Mouse (Mus musculus) stomach, embryonic 14.5 days (tissue): ENCODE measurements around the gene Scn1b. TPM values are rescaled to one million over a fixed set of nuclear protein-coding genes. Genes with fewer than 3 reads are reported as not detected.

Experiments used
- ATAC-seq: fragments of 200-750 bp; cut with Nextera tagmentation; 2 replicates; pipeline ENCODE4 v1.8.0; 2017; ENCODE audit warnings: low read depth, moderate TSS enrichment; ENCODE audit not compliant: insufficient number of reproducible peaks, insufficient read depth, low FRiP score
- H3K27ac ChIP-seq: fragments of 300-500 bp; sonication (generic); 2 replicates; pipeline ENCODE4 v1.5.1; 2014; ENCODE audit warnings: mild to moderate bottlenecking, low read length, moderate library complexity, mixed read lengths
- H3K27me3 ChIP-seq: fragments of 300-500 bp; sonication (generic); 2 replicates; pipeline ENCODE4 v1.6.1; 2014; ENCODE audit warnings: low read length, control low read depth, mixed read lengths; ENCODE audit not compliant: control insufficient read depth, insufficient read depth
- H3K36me3 ChIP-seq: fragments of 300-500 bp; sonication (generic); 2 replicates; pipeline ENCODE4 v1.6.1; 2014; ENCODE audit warnings: mild to moderate bottlenecking, control low read depth, low read length, moderate library complexity, mixed read lengths; ENCODE audit not compliant: control insufficient read depth, insufficient read depth
- H3K4me1 ChIP-seq: fragments of 300-500 bp; sonication (generic); 2 replicates; pipeline ENCODE4 v1.6.1; 2014; ENCODE audit warnings: low read length, control low read depth, mixed read lengths; ENCODE audit not compliant: control insufficient read depth, insufficient read depth
- H3K4me2 ChIP-seq: fragments of 300-500 bp; sonication (generic); replicated peaks from 2 replicates; pipeline ENCODE4 v1.6.1; 2014; ENCODE audit warnings: low read depth, low read length, control low read depth
- H3K4me3 ChIP-seq: fragments of 300-500 bp; sonication (generic); 2 replicates; pipeline ENCODE4 v1.5.1; 2014; ENCODE audit warnings: low read depth, low read length, control low read depth
- H3K9ac ChIP-seq: fragments of 300-500 bp; sonication (generic); replicated peaks from 2 replicates; pipeline ENCODE4 v1.6.1; 2014; ENCODE audit warnings: low read depth, mild to moderate bottlenecking, control low read depth, low read length, moderate library complexity, mixed read lengths
- H3K9me3 ChIP-seq: fragments of 300-500 bp; sonication (generic); 2 replicates; pipeline ENCODE4 v1.6.1; 2016; ENCODE audit warnings: low read depth, low read length, control low read depth; ENCODE audit not compliant: control insufficient read depth
- WGBS: fragments of 180-500 bp; shearing (Covaris S2); extraction: QIAGEN DNeasy Blood & Tissue Kit; methylation state at CpG from one replicate; pipeline ENCODE4 v1.1.7; 2014; 5-methylcytosine and 5-hydroxymethylcytosine counted together
- polyA plus RNA-seq: library from polyadenylated mRNA; unstranded; fragments of >200 nt; fragmentation: Nextera tagmentation; extraction: Ambion mirVana; gene quantifications from 2 replicates; pipeline ENCODE4 v1.2.1, GENCODE M21; 2014

The Scn1b gene
- polyA plus RNA-seq, 1 experiment from 2014 or later: 1.2 TPM

DNA sequence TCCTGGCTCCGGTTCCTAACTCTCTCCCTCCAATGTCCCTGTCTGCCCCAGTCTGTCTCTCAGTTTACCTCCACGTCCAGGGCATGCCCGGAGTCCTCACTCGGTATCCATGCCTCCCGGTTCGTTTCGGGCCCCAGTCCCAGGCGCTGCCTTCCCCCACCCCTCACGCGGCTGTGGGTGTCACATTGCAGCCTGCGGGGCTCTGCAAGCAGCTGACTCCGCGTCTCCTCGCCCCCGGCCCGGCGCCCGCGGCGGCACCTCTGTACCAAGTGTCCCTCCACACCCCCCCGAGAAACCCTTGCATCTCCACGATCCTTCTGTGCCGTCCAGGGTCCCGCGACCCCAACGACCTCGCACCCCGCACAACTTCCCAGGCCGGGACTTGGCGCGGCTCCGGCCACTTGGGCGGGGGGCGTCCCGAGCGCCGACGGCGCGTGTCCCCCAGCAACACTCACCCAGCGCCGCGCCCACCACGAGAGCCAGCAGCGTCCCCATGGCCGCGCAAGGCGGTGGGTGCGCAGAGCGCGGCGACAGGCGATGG is 522 bp downstream of the Scn1b start:
- H3K4me3 ChIP-seq: peak overlapping the region; percentile 47
- H3K4me2 ChIP-seq: peak overlapping the region; percentile 96
- WGBS: 2% methylated on average over 53 of the region's 53 CpGs
- no peak overlapping the region for H3K27ac ChIP-seq
- peak overlapping the region; percentile 46; the same call in 1 of the 2 replicates for H3K9ac ChIP-seq
- H3K4me1 ChIP-seq: 0 out of 2 replicates have a peak, but pooled peaks cover 4% of the 10 kb centered on the region
- peaks cover 27% of the 10 kb centered on the region for H3K36me3 ChIP-seq
- H3K27me3 ChIP-seq: peaks cover 7% of the 10 kb centered on the region; the same call in 1 of the 2 replicates
- no peaks in the 10 kb centered on the region for H3K9me3 ChIP-seq
- no peak for ATAC-seq

GRCm38 (mm10) chr7:31125116-31125515 is 1.7 kb downstream of the Scn1b start:
- no peak overlapping the region for H3K9ac ChIP-seq
- WGBS: 78% methylated on average over 13 of the region's 13 CpGs

GRCm38 (mm10) chr7:31124381-31124780 is 2.4 kb downstream of the Scn1b start:
- H3K9me3 ChIP-seq: no peaks in the 10 kb centered on the region
- peaks cover 7% of the 10 kb centered on the region; the same call in 1 of the 2 replicates for H3K27me3 ChIP-seq
- WGBS: 84% methylated on average over 5 of the region's 5 CpGs
- 0 out of 2 replicates have a peak, but pooled peaks cover 4% of the 10 kb centered on the region for H3K4me1 ChIP-seq
- H3K27ac ChIP-seq: no peak overlapping the region
- no peak overlapping the region for H3K4me3 ChIP-seq
- H3K9ac ChIP-seq: no peak overlapping the region
- H3K36me3 ChIP-seq: peaks cover 10% of the 10 kb centered on the region; the same call in 1 of the 2 replicates
- no peak overlapping the region for H3K4me2 ChIP-seq
- ATAC-seq: no peak

More at GRCm38 (mm10) chr7:31125116-31125515, 1.7 kb downstream of the Scn1b start:
- no peak overlapping the region for H3K4me2 ChIP-seq
- no peaks in the 10 kb centered on the region for H3K9me3 ChIP-seq
- no peak for ATAC-seq
- no peak overlapping the region for H3K27ac ChIP-seq
- H3K36me3 ChIP-seq: peaks cover 17% of the 10 kb centered on the region
- H3K4me3 ChIP-seq: no peak overlapping the region
- H3K4me1 ChIP-seq: 0 out of 2 replicates have a peak, but pooled peaks cover 4% of the 10 kb centered on the region
- H3K27me3 ChIP-seq: peaks cover 7% of the 10 kb centered on the region; the same call in 1 of the 2 replicates

- no peak for ATAC-seq
- peaks cover 3% of the 10 kb centered on the region; the same call in 1 of the 2 replicates for H3K36me3 ChIP-seq
- no peak overlapping the region for H3K27ac ChIP-seq
- 73% methylated on average over 3 of the region's 3 CpGs for WGBS
- 0 out of 2 replicates have a peak, but pooled peaks cover 4% of the 10 kb centered on the region for H3K4me1 ChIP-seq
- H3K4me2 ChIP-seq: no peak overlapping the region
- H3K27me3 ChIP-seq: peaks cover 7% of the 10 kb centered on the region; the same call in 1 of the 2 replicates
- H3K9ac ChIP-seq: no peak overlapping the region
- H3K9me3 ChIP-seq: no peaks in the 10 kb centered on the region
- no peak overlapping the region for H3K4me3 ChIP-seq
Measured at GRCm38 (mm10) chr7:31123697-31124096, 3.1 kb downstream of the Scn1b start.

DNA sequence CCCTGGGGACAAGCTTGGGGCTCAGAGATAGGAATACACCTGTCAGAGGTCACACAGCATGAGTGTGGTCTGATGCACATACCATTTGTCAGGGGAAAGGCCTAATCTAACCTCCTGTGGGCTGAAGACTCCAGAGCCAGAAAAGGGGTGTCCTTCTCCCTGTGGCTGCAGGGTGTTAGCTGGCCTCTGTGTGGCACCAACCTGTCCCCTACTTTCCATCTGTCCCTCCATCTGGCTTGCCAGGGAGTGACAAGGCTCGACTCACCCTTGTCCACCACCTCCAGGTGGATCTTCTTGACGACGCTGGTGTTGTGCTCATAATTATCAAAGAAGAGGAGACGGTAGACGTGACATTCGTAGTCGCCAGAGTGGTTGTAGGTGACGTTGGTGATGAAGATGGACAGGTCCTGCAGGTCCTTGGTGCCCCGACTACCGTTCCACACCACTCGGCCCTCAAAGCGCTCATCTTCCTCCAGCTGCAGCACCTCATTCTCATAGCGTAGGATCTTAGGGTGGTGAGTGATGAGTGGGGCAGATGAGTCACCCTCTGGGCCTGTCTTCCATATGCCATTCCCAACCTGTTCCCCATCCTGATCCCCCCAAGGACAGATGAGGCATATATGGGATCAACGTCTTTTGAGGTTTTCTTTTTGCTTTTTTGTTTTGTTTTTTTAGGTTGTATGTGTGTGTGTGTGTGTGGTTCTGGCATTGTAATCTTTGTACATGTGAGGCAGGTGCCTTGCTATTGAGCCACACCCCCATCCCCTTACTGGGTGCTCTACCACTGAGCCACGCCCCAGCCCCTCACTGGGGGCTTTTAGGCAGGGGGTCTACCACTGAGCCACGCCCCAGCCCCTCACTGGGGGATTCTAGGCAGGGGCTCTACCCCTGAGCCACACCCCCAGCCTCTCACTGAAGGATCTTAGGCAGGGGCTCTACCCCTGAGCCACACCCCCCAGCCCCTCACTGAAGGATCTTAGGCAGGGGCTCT is 3.9 kb downstream of the Scn1b start:
- no peaks in the 10 kb centered on the region for H3K9me3 ChIP-seq
- WGBS: 86% methylated on average over 16 of the region's 16 CpGs
- H3K4me1 ChIP-seq: 0 out of 2 replicates have a peak, but pooled peaks cover 4% of the 10 kb centered on the region
- H3K9ac ChIP-seq: no peak overlapping the region
- no peak overlapping the region for H3K4me3 ChIP-seq
- no peaks in the 10 kb centered on the region for H3K36me3 ChIP-seq
- H3K27me3 ChIP-seq: peaks cover 7% of the 10 kb centered on the region; the same call in 1 of the 2 replicates
- ATAC-seq: no peak
- H3K27ac ChIP-seq: no peak overlapping the region
- H3K4me2 ChIP-seq: no peak overlapping the region

GRCm38 (mm10) chr7:31119556-31119955 is 7.2 kb downstream of the Scn1b start:
- no peak overlapping the region for H3K9ac ChIP-seq
- ATAC-seq: no peak
- no peak overlapping the region for H3K27ac ChIP-seq
- no peaks in the 10 kb centered on the region for H3K9me3 ChIP-seq
- H3K4me3 ChIP-seq: no peak overlapping the region
- 88% methylated on average over 5 of the region's 5 CpGs for WGBS
- H3K36me3 ChIP-seq: no peaks in the 10 kb centered on the region
- no peak overlapping the region for H3K4me2 ChIP-seq
- H3K27me3 ChIP-seq: no peaks in the 10 kb centered on the region
- 0 out of 2 replicates have a peak, but pooled peaks cover 6% of the 10 kb centered on the region for H3K4me1 ChIP-seq

DNA sequence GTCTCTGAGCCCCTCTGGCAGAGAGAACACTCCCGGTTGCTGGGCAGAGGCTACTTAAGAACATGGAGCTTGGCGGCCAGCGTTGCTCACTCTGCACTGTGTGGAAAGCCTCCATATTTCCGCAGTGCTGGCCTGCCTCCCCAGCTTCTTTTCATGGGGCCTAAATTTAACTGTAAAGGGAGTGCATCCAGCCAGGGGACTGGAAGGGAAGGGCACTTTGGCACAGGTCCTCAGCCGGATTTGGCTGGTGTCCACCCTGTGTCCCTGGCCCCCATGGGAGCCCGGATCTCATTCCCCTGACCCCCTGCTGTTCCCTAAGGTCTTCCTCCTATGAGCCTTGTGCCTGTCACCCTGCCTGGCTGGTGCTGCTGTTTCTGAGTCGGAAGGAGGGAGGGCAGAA is 8.3 kb downstream of the Scn1b start:
- H3K9me3 ChIP-seq: no peaks in the 10 kb centered on the region
- 82% methylated on average over 7 of the region's 7 CpGs for WGBS
- H3K4me3 ChIP-seq: no peak overlapping the region
- H3K27ac ChIP-seq: no peak overlapping the region
- H3K9ac ChIP-seq: no peak overlapping the region
- no peaks in the 10 kb centered on the region for H3K27me3 ChIP-seq
- H3K4me1 ChIP-seq: 0 out of 2 replicates have a peak, but pooled peaks cover 6% of the 10 kb centered on the region
- H3K36me3 ChIP-seq: no peaks in the 10 kb centered on the region
- no peak for ATAC-seq
- no peak overlapping the region for H3K4me2 ChIP-seq

- no peaks in the 10 kb centered on the region for H3K36me3 ChIP-seq
- no peaks in the 10 kb centered on the region for H3K9me3 ChIP-seq
- H3K4me1 ChIP-seq: 0 out of 2 replicates have a peak, but pooled peaks cover 6% of the 10 kb centered on the region
- H3K4me2 ChIP-seq: no peak overlapping the region
- H3K9ac ChIP-seq: no peak overlapping the region
- H3K27me3 ChIP-seq: no peaks in the 10 kb centered on the region
- H3K27ac ChIP-seq: no peak overlapping the region
- H3K4me3 ChIP-seq: no peak overlapping the region
- WGBS: 89% methylated on average over 11 of the region's 11 CpGs
- no peak for ATAC-seq
Measured at GRCm38 (mm10) chr7:31117465-31117864, 9.3 kb downstream of the Scn1b start.
